Mouse (Mus musculus) subcutaneous adipose tissue, adult 2 months (tissue): Measurements from ENCODE around the gene 3110018I06Rik. TPM values are rescaled to one million over a fixed set of nuclear protein-coding genes. Genes with fewer than 3 reads are reported as not detected.

Experiments
- polyA plus RNA-seq: library from polyadenylated mRNA; depleted of rRNA; stranded (reverse); fragments of >200 nt; gene quantifications from 2 replicates; pipeline ENCODE4 v1.2.3, GENCODE M21; 2012; ENCODE audit warnings: low replicate concordance; rRNA removed

3110018I06Rik gene
- not detected in 2 replicates for polyA plus RNA-seq

GRCm38 (mm10) chr12:107488371-107488770 lies at the start of gene 3110018I06Rik:
Gene 3110018I06Rik (plus strand): TSS chr12:107488632.

